Mouse (Mus musculus): Measurements from ENCODE around the gene Ttc39a.

The Ttc39a gene

GRCm38 (mm10) chr4:109421608-109422007 is 15.2 kb downstream of the Ttc39a start:
- no peak for DNase-seq

GRCm38 (mm10) chr4:109422436-109422835 is 16.0 kb downstream of the Ttc39a start:
- no peak for DNase-seq

DNA sequence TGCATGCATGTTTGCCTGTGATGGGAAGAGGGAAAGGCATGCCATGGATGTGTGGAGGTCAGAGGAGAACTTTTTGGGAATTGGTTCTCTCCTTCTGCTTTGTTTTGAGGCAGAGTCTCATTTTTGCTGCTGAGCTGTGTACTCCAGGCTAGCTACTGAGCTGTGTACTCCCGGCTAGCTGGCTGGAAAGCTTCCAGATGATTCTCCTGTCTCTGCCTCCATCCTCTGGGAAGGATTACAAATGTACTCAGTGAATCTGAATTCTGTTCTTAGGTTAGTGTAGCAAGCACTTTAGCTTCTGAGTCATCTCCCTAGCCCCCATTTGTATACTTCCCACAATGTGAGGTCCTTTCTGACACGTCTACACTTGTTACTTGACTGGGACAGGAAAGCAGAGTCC is 17.0 kb downstream of the Ttc39a start:
- no peak for DNase-seq

GRCm38 (mm10) chr4:109427058-109427457 is 20.6 kb downstream of the Ttc39a start:
- DNase-seq: no peak

DNA sequence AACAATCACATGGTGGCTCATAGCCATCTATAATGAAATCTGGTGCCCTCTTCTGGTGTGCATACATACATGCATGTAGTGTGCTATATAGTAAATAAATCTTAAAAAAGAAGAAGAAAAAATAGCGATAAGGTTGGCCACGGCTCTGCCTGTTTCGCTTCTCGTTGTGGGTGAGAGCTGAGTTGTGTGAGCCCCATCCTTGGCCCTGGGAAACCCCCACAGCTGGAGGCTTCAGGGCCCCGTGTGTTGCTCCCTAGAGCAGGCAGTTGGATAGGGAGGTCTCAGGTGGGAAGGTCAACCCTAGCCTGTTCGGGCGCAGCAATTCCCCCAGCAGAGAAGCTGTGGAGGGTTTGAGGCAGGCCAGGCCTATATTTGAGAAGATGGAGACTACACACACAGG is 23.8 kb downstream of the Ttc39a start:
- no peak for DNase-seq

DNA sequence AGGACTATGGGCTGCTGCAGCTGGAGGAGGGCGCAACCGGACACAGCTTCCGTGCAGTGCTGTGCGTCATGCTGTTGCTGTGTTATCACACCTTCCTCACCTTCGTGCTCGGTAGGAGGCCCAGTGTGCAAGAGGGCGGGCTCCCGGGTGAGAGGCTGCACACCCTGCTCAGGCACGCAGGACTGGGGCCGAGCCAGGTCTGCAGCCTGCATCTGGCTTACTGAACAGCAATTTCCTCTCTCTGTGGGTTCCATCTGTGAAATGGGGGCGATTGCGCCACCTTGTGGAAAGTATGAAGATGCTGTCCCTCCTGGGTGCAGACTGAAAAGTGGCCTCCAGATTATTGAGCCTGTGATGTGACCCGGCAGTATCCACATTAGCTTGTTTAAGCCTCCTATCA is 24.4 kb downstream of the Ttc39a start:
- DNase-seq: peak; percentile 80

DNA sequence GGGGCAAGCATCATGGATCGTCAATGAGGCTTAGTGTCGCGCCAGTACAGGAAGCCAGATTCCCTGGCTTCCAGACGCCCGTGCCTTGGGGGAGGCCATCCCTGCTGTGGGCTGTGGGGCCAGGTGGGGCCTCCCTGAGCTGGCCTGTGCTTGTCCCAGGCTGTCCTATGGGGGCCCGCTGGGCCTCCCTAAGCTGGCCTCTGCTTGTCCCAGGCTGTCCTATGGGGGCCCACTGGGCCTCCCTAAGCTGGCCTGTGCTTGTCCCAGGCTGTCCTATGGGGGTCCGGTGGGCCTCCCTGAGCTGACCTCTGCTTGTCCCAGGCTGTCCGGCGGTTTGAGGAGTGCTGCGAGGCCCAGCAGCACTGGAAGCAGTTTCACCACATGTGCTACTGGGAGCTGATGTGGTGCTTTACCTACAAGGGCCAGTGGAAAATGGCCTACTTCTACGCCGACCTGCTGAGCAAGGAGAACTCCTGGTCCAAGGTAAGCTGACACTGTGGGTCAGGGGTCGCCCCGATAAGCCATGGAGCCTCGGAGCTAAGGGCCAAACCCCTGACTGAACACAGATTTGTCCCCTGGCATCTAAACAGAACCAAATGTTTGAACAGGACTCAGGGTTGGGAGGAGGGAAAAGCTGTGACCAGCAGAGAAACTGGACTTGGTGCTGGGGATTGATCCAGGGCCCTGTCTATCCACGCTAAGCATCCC is 26.4 kb downstream of the Ttc39a start:
- DNase-seq: no peak

DNA sequence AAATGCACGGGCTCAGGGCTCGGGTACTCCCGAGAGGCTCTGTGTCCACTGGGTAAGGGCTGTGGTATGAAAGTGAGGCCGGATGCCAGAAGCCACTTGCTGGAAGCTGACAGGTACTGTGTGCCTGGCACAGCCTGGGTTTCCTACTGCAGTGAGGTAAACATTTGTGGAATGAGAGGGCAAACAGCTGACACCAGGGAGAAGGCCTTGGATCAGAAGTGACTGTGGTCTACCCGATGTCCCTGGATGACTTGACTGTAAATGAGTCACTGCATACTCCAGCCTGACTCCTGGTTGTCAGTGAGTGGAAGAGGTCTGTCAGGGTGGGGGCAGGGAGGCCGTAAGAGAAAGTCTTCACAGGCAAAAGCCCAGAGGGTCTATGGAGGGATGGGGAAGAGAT is 27.2 kb downstream of the Ttc39a start:
- DNase-seq: peak; percentile 80

DNA sequence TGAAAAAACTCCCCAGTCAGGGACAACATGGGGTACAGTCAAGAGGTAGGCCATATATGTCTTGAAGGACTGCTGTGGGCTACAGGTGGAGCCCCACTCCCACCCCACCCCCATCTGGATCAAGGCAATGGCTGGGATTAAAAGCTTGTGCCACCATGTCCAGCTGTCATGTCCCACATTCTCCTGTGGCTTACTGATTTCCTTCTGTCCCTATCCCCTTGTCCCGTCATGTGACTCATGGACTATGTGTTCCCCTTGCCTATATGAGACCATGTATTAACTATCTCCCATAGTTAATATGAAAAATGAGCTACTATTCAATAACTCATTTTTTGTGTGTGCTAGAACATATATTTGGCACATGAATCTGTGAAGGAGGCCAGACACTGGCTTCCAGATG is 27.8 kb downstream of the Ttc39a start:
- DNase-seq: no peak

GRCm38 (mm10) chr4:109437913-109438878 is 31.8 kb downstream of the Ttc39a start:
- peak; percentile 80 for DNase-seq

DNA sequence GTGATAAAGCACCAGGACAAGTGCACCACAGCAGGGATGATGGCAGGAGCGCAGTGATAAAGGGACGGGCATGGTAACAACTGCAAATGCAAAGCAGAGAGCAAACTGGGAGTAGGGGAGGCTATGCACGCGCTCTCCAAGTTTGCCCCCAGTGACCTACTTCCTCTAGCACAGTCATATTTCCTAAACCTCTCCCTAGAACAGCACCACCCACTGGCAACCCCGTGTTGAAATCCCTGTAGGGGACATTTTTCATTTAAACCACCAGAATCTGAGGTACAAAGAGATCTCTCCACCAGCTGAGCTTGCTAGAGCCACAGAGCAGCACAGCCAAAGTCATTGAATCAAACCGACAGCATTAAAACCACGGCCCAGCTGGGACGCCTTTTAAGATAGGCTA is 32.7 kb downstream of the Ttc39a start:
- DNase-seq: no peak

GRCm38 (mm10) chr4:109439825-109440248 is 33.4 kb downstream of the Ttc39a start:
- no peak for DNase-seq

- DNase-seq: no peak
Observed at GRCm38 (mm10) chr4:109440381-109440780, 34.0 kb downstream of the Ttc39a start.

DNA sequence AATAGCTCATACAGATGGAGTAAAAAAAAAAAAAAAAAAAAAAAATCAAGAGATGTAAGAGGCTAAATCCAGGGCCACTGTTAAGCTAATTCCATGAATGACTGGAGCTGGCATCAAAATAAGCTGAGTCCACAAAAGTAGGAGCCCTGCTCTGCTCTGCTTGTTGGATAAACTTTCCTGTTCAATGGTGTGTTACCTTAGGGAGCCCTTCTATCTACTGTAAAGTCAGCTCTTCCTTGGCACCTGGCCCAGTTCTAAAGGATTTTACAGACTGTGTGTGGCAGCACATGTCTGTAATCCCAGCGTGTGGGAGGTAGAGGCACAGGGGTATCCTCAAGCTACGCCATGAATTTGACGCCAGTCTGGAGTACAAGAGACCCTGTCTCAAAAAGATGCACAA is 34.6 kb downstream of the Ttc39a start:
- DNase-seq: no peak

GRCm38 (mm10) chr4:109442126-109442525 is 35.7 kb downstream of the Ttc39a start:
- no peak for DNase-seq

GRCm38 (mm10) chr4:109442649-109443048 is 36.2 kb downstream of the Ttc39a start:
- DNase-seq: peak; percentile 34

- no peak for DNase-seq
Observed at GRCm38 (mm10) chr4:109444471-109444870, 38.0 kb downstream of the Ttc39a start.

- no peak for DNase-seq
Observed at GRCm38 (mm10) chr4:109444951-109445350, 38.5 kb downstream of the Ttc39a start.

- no peak for DNase-seq
Observed at GRCm38 (mm10) chr4:109445397-109445796, 39.0 kb downstream of the Ttc39a start.

- DNase-seq: no peak
Observed at GRCm38 (mm10) chr4:109445956-109446355, 39.5 kb downstream of the Ttc39a start.

DNA sequence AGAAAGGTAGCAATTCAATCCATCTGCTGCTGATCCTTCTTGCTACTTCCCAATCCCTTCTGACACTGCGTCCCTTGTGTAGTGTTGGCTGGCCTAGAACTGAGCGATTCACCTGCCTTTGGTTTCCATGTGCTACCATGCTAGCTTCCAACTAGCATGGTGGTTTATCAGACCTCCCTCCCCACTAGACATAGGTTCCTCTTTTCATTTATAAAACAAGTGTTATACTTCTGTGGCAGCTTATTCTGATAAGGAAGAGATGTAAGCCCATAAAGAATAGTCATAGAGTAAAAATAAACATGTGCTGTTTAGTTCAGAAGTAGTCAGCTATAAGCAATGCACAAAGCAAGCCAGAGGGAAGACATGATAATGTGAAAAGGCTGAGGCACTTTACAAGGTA is 42.1 kb downstream of the Ttc39a start:
- no peak for DNase-seq

- no peak for DNase-seq
Observed at GRCm38 (mm10) chr4:109456821-109457220, 50.4 kb downstream of the Ttc39a start.

- DNase-seq: peak; percentile 78
Observed at GRCm38 (mm10) chr4:109460421-109461179, 54.2 kb downstream of the Ttc39a start.
